Comparison of ENCODE assay signal across 24 mouse cellular contexts in the genomic region with DNA sequence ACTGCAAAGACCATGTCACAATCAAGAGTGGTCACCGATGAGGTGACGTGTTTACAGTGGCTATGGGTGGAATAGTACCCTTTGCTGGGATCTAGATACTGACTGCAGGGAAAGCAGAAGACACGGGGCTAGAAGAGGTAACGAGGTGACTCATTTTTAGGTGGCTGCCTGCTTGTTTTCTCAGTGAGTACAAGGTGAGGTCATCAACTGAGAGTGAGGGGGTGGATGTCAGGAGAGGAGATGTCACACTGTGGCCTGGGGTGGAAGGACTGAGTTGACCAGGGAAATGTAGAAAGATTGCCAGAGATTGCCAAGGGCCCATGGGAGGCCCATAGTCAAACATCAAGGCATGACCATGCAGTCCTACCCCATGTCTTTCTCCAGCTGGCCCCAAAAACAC.
DNase-seq lines count a peak whose midpoint lies in the region; ATAC-seq and TF ChIP-seq lines count a peak whose summit lies in the region.
"Had no signal": no experiment of that assay in that cellular context is flagged by ENCODE, and none has a peak within 500 bp of the region (broad histone marks: within the 10 kb centered on the region; RNA-seq: fewer than 3 reads in every experiment).

No protein-coding gene starts in this region.

- TF ChIP-seq CTCF in C2C12 (IDR thresholded peaks at IDR 0.05; ENCODE audit: control insufficient read depth, insufficient read depth, insufficient read length): no peak
- no peak for TF ChIP-seq CTCF in lung, adult 2 months (IDR thresholded peaks at IDR 0.05; ENCODE audit: insufficient read depth, low read length)

- TF ChIP-seq POLR2A in lung, adult 2 months (IDR thresholded peaks at IDR 0.05; ENCODE audit: borderline replicate concordance, extremely low read depth, low read depth, low read length): no peak

- DNase-seq in midbrain, embryonic 10.5 days (ENCODE audit: low spot score): no peak
- DNase-seq in midbrain, embryonic 11.5 days (ENCODE audit: low spot score, missing footprints): no peak
- peak; percentile 45 for DNase-seq in 3134 (ENCODE audit: extremely low read depth, insufficient read length, low spot score)
- DNase-seq in Muller cell, postnatal 12 days (ENCODE audit: inconsistent ontology term): peak; percentile 53
- no peak for DNase-seq in lung, adult 2 months
- no peak for DNase-seq in thymus, postnatal 10 days (ENCODE audit: low spot score in 2 of 2)
- DNase-seq in forebrain, embryonic 10.5 days (ENCODE audit: extremely low spot score, low spot score): no peak
- DNase-seq: adrenal gland, adult 2 months; adrenal gland, postnatal 14 days; adrenal gland, postnatal 36 days; B cell, adult 2 months; cerebellum, adult 11-12 months; cerebellum, adult 2 months; cerebellum, adult 9-10 months; cerebellum, postnatal 10 days; cerebellum, postnatal 25 days; embryo, embryonic 11 days; forebrain, postnatal 0 days had no signal

- no peaks in the 10 kb centered on the region for H3K79me3 ChIP-seq in C2C12 (ENCODE audit: low read depth)

- H3K9ac ChIP-seq in midbrain, embryonic 11.5 days (ENCODE audit: low read length): no peak overlapping the region
- H3K9ac ChIP-seq: embryonic facial prominence, embryonic 13.5 days; embryonic facial prominence, embryonic 15.5 days; forebrain, embryonic 13.5 days; forebrain, embryonic 15.5 days; forebrain, postnatal 0 days had no signal

- H3ac ChIP-seq in C2C12 (ENCODE audit: control insufficient read depth, insufficient read length, low read depth): no peak overlapping the region

- H3K79me2 ChIP-seq in C2C12 (ENCODE audit: control insufficient read depth, insufficient read depth): no peaks in the 10 kb centered on the region

- ATAC-seq in midbrain, embryonic 11.5 days (ENCODE audit: low FRiP score): no peak
- ATAC-seq: forebrain, embryonic 13.5 days; forebrain, embryonic 15.5 days; forebrain, postnatal 0 days had no signal

- H3K36me3 ChIP-seq in midbrain, embryonic 10.5 days: no peaks in the 10 kb centered on the region
- no peaks in the 10 kb centered on the region for H3K36me3 ChIP-seq in midbrain, embryonic 11.5 days (ENCODE audit: control insufficient read depth, insufficient read depth, low read length)
- no peaks in the 10 kb centered on the region for H3K36me3 ChIP-seq in C2C12 (ENCODE audit: control insufficient read depth, insufficient read depth)
- no peaks in the 10 kb centered on the region for H3K36me3 ChIP-seq in forebrain, embryonic 10.5 days (replicated peaks)
- H3K36me3 ChIP-seq: embryonic facial prominence, embryonic 13.5 days; embryonic facial prominence, embryonic 15.5 days; forebrain, embryonic 15.5 days had no signal

- H3K27ac ChIP-seq in midbrain, embryonic 10.5 days (replicated peaks): peak overlapping the region; percentile 46; the same call in 1 of the 2 replicates
- H3K27ac ChIP-seq in midbrain, embryonic 11.5 days (ENCODE audit: low read depth, low read length): no peak overlapping the region
- H3K27ac ChIP-seq in forebrain, embryonic 10.5 days: no peak overlapping the region
- H3K27ac ChIP-seq: embryonic facial prominence, embryonic 13.5 days; embryonic facial prominence, embryonic 15.5 days; forebrain, embryonic 13.5 days; forebrain, embryonic 15.5 days had no signal

- H3K4me1 ChIP-seq in midbrain, embryonic 10.5 days: peaks cover 20% of the 10 kb centered on the region
- peaks cover 6% of the 10 kb centered on the region; the same call in 1 of the 2 replicates for H3K4me1 ChIP-seq in midbrain, embryonic 11.5 days (ENCODE audit: control insufficient read depth, insufficient read depth, low read length)
- H3K4me1 ChIP-seq in lung, adult 2 months (ENCODE audit: control insufficient read depth, insufficient read depth, low read length): no peaks in the 10 kb centered on the region
- peaks cover 24% of the 10 kb centered on the region for H3K4me1 ChIP-seq in forebrain, embryonic 10.5 days

- no peak overlapping the region for H3K4me3 ChIP-seq in midbrain, embryonic 10.5 days
- no peak overlapping the region for H3K4me3 ChIP-seq in midbrain, embryonic 11.5 days (ENCODE audit: low read depth, low read length)
- H3K4me3 ChIP-seq in C2C12 (ENCODE audit: insufficient read depth, poor library complexity, severe bottlenecking): no peak overlapping the region
- H3K4me3 ChIP-seq in lung, adult 2 months (replicated peaks; ENCODE audit: extremely low read depth, low read depth, low read length): no peak overlapping the region
- no peak overlapping the region for H3K4me3 ChIP-seq in forebrain, embryonic 10.5 days
- H3K4me3 ChIP-seq: embryonic facial prominence, embryonic 13.5 days; embryonic facial prominence, embryonic 15.5 days; erythroblast, embryonic 14.5 days; forebrain, embryonic 13.5 days; forebrain, embryonic 15.5 days had no signal

- H3K27me3 ChIP-seq in midbrain, embryonic 10.5 days (ENCODE audit: low read depth, poor library complexity, severe bottlenecking): no peaks in the 10 kb centered on the region
- no peaks in the 10 kb centered on the region for H3K27me3 ChIP-seq in midbrain, embryonic 11.5 days (ENCODE audit: control insufficient read depth, insufficient read depth, low read length)
- no peaks in the 10 kb centered on the region for H3K27me3 ChIP-seq in C2C12 (ENCODE audit: control insufficient read depth, insufficient read depth, insufficient read length)
- H3K27me3 ChIP-seq in forebrain, embryonic 10.5 days (ENCODE audit: poor library complexity, severe bottlenecking): peaks cover 5% of the 10 kb centered on the region; the same call in 1 of the 2 replicates
- H3K27me3 ChIP-seq: embryonic facial prominence, embryonic 13.5 days; embryonic facial prominence, embryonic 15.5 days; forebrain, embryonic 13.5 days; forebrain, embryonic 15.5 days had no signal

- no peaks in the 10 kb centered on the region for H3K9me3 ChIP-seq in midbrain, embryonic 10.5 days (replicated peaks)
- H3K9me3 ChIP-seq in midbrain, embryonic 11.5 days (ENCODE audit: control insufficient read depth, low read length): no peaks in the 10 kb centered on the region
- no peaks in the 10 kb centered on the region for H3K9me3 ChIP-seq in forebrain, embryonic 10.5 days
- H3K9me3 ChIP-seq: embryonic facial prominence, embryonic 13.5 days; embryonic facial prominence, embryonic 15.5 days; forebrain, embryonic 13.5 days; forebrain, embryonic 15.5 days had no signal

- H3K4me2 ChIP-seq in midbrain, embryonic 11.5 days: no peak overlapping the region
- H3K4me2 ChIP-seq: embryonic facial prominence, embryonic 13.5 days; embryonic facial prominence, embryonic 15.5 days; forebrain, embryonic 13.5 days; forebrain, embryonic 15.5 days had no signal

- WGBS in midbrain, embryonic 10.5 days: 93% methylated on average over 4 of the region's 4 CpGs
- 84% methylated on average over 4 of the region's 4 CpGs for WGBS in midbrain, embryonic 11.5 days
- 79% methylated on average over 4 of the region's 4 CpGs for WGBS in lung, adult 2 months
- 93% methylated on average over 4 of the region's 4 CpGs for WGBS in forebrain, embryonic 10.5 days

TF ChIP-seq in C2C12, 6 proteins besides CTCF, POLR2A, EP300 and RAD21:
- TF ChIP-seq FOSL1 (IDR thresholded peaks at IDR 0.05; ENCODE audit: insufficient read depth, low read length, poor library complexity, severe bottlenecking) (peak; percentile 80), MYOD1 (IDR thresholded peaks at IDR 0.05; ENCODE audit: control insufficient read depth, insufficient read length, low read depth) (peak; percentile 12), USF1 (IDR thresholded peaks at IDR 0.05; ENCODE audit: low read depth) (no peak)

Comparison
In these comparisons a context has a peak if more than half of its experiments do, and no peak if none do; other contexts are left out.
1. DNase-seq: peak in 3134 (single experiment) and Muller cell, postnatal 12 days (single experiment); none in midbrain, embryonic 10.5 days (single experiment), midbrain, embryonic 11.5 days (single experiment), lung, adult 2 months (single experiment), thymus, postnatal 10 days (0 of 2) and forebrain, embryonic 10.5 days (single experiment).